Mouse (Mus musculus) T-helper 17 cell (primary cell): ENCODE results near the gene Spns3.

Source experiments
- in situ Hi-C, 2 experiments: fragments of 300-600 bp; cut with MboI, MseI; formaldehyde crosslinking; loops; 1 replicate in 1 of 2; 2 replicates in 1 of 2; pipeline ENCODE4 v1.15.1; 2025; ENCODE audit warnings: high pct_unique_total_duplicates in 2 of 2

The Spns3 gene

GRCm38 (mm10) chr11:72487171-72487570 lies 63.1 kb downstream of the Spns3 start:
- in situ Hi-C loops, result no loop called here

GRCm38 (mm10) chr11:72485960-72486359 lies 64.3 kb downstream of the Spns3 start:
- in situ Hi-C loops, result no loop called here

- in situ Hi-C loops, result no loop called here
Observed at GRCm38 (mm10) chr11:72485157-72485556, 65.1 kb downstream of the Spns3 start.

- in situ Hi-C loops, result no loop called here
Observed at GRCm38 (mm10) chr11:72484549-72484948, 65.8 kb downstream of the Spns3 start.

GRCm38 (mm10) chr11:72481952-72482351 lies 68.4 kb downstream of the Spns3 start:
- in situ Hi-C loops, result no loop called here

- in situ Hi-C loops, result no loop called here
Observed at GRCm38 (mm10) chr11:72481313-72481712, 69.0 kb downstream of the Spns3 start.

- in situ Hi-C loops, result no loop called here
Observed at GRCm38 (mm10) chr11:72479499-72479898, 70.8 kb downstream of the Spns3 start.

- in situ Hi-C loops, result no loop called here
Observed at GRCm38 (mm10) chr11:72478228-72478627, 72.1 kb downstream of the Spns3 start.

- in situ Hi-C loops, result no loop called here
Observed at GRCm38 (mm10) chr11:72477653-72478052, 72.7 kb downstream of the Spns3 start.

GRCm38 (mm10) chr11:72477182-72477581 lies 73.1 kb downstream of the Spns3 start:
- in situ Hi-C loops, result no loop called here

- in situ Hi-C loops, result no loop called here
Observed at GRCm38 (mm10) chr11:72476074-72476625, 74.2 kb downstream of the Spns3 start.

- in situ Hi-C loops, result no loop called here
Observed at GRCm38 (mm10) chr11:72475408-72475807, 74.9 kb downstream of the Spns3 start.

- in situ Hi-C loops, result no loop called here
Observed at GRCm38 (mm10) chr11:72474926-72475325, 75.4 kb downstream of the Spns3 start.

GRCm38 (mm10) chr11:72473540-72473939 lies 76.8 kb downstream of the Spns3 start:
- in situ Hi-C loops, result no loop called here

- in situ Hi-C loops, result no loop called here
Observed at GRCm38 (mm10) chr11:72471381-72471780, 78.9 kb downstream of the Spns3 start.

GRCm38 (mm10) chr11:72470004-72470403 lies 80.3 kb downstream of the Spns3 start:
- in situ Hi-C loops, result no loop called here

GRCm38 (mm10) chr11:72469217-72469616 lies 81.1 kb downstream of the Spns3 start:
- in situ Hi-C loops, result no loop called here

GRCm38 (mm10) chr11:72468525-72468924 lies 81.8 kb downstream of the Spns3 start:
- in situ Hi-C loops, result no loop called here

- in situ Hi-C loops, result no loop called here
Observed at GRCm38 (mm10) chr11:72466694-72467507, 83.4 kb downstream of the Spns3 start.

- in situ Hi-C loops, result no loop called here
Observed at GRCm38 (mm10) chr11:72465978-72466693, 84.2 kb downstream of the Spns3 start.

- in situ Hi-C loops, result loop anchor here in 1 of 2 experiments (5.0 kb wide), 1 partner anchor 68 kb away; no protein-coding TSS in a partner anchor
Observed at GRCm38 (mm10) chr11:72464821-72465220, 85.5 kb downstream of the Spns3 start.

GRCm38 (mm10) chr11:72461500-72461981 lies 88.8 kb downstream of the Spns3 start:
- in situ Hi-C loops, result loop anchor here in 1 of 2 experiments (5.0 kb wide), 1 partner anchor 64 kb away; no protein-coding TSS in a partner anchor
